Mouse (Mus musculus) C2C12 (cell line): ENCODE measurements around the gene Olfr455. TPM values are rescaled to one million over a fixed set of nuclear protein-coding genes. Genes with fewer than 3 reads are reported as not detected.

Experiments
- H3K27me3 ChIP-seq: one replicate; pipeline ENCODE4 v1.6.1; 2011; ENCODE audit not compliant: control insufficient read depth, insufficient read depth, insufficient read length
- H3K36me3 ChIP-seq: one replicate; pipeline ENCODE4 v1.6.1; 2011; ENCODE audit not compliant: control insufficient read depth, insufficient read depth
- H3K4me3 ChIP-seq: one replicate; pipeline ENCODE4 v1.5.1; 2011; ENCODE audit warnings: mild to moderate bottlenecking, control low read depth; ENCODE audit not compliant: poor library complexity, insufficient read depth, severe bottlenecking
- H3K79me2 ChIP-seq: one replicate; pipeline ENCODE4 v1.6.1; 2011; ENCODE audit not compliant: control insufficient read depth, insufficient read depth
- H3K79me3 ChIP-seq: one replicate; pipeline ENCODE4 v1.6.1; 2011; ENCODE audit warnings: low read depth, control low read depth
- H3ac ChIP-seq: one replicate; pipeline ENCODE3; 2011; ENCODE audit warnings: low read depth; ENCODE audit not compliant: control insufficient read depth, insufficient read length
- CEBPB ChIP-seq: IDR thresholded peaks from one replicate; pipeline ENCODE4 v1.6.1; 2011; ENCODE audit warnings: low read depth, mild to moderate bottlenecking, control low read depth, moderate library complexity
- CTCF ChIP-seq: IDR thresholded peaks from one replicate; pipeline ENCODE4 v1.5.1; 2011; ENCODE audit not compliant: control insufficient read depth, insufficient read depth, insufficient read length
- FOSL1 ChIP-seq: IDR thresholded peaks from one replicate; pipeline ENCODE4 v1.8.0; 2011; ENCODE audit warnings: mild to moderate bottlenecking, low read length; ENCODE audit not compliant: poor library complexity, insufficient read depth, severe bottlenecking
- MAX ChIP-seq: IDR thresholded peaks from one replicate; pipeline ENCODE4 v1.6.1; 2011; ENCODE audit warnings: mild to moderate bottlenecking, control low read depth
- MYOD1 ChIP-seq: IDR thresholded peaks from one replicate; pipeline ENCODE4 v1.6.1; 2011; ENCODE audit warnings: low read depth; ENCODE audit not compliant: control insufficient read depth, insufficient read length
- MYOG ChIP-seq: IDR thresholded peaks from one replicate; pipeline ENCODE4 v1.6.1; 2011; ENCODE audit not compliant: control insufficient read depth, insufficient read length; ENCODE audit errors: extremely low read depth
- USF1 ChIP-seq: IDR thresholded peaks from one replicate; pipeline ENCODE4 v1.6.1; 2011; ENCODE audit warnings: low read depth, mild to moderate bottlenecking, control low read depth, moderate library complexity
- polyA plus RNA-seq: library from polyadenylated mRNA; unstranded; fragments of >200 nt; fragmentation: generic; extraction: Trizol; gene quantifications from one replicate; pipeline ENCODE4 v1.2.1, GENCODE M21; 2012; ENCODE audit warnings: missing spikeins

Gene Olfr455
- polyA plus RNA-seq, 1 experiment, result 0.01 TPM

GRCm38 (mm10) chr6:42539711-42540110 lies 7.7 kb downstream of the Olfr455 start:
- no peak for TF ChIP-seq MAX
- TF ChIP-seq FOSL1, result no peak
- TF ChIP-seq MYOD1, result no peak
- TF ChIP-seq CTCF, result no peak
- no peak for TF ChIP-seq MYOG
- no peak for TF ChIP-seq CEBPB
- no peak for TF ChIP-seq USF1
- Histone ChIP-seq H3ac (no peak overlapping the region), H3K79me3 (no peaks in the 10 kb centered on the region), H3K36me3 (no peaks in the 10 kb centered on the region), H3K27me3 (no peaks in the 10 kb centered on the region), H3K4me3 (no peak overlapping the region), H3K79me2 (no peaks in the 10 kb centered on the region)

- Histone ChIP-seq H3K4me3 (no peak overlapping the region), H3K79me3 (no peaks in the 10 kb centered on the region), H3K36me3 (no peaks in the 10 kb centered on the region), H3K79me2 (no peaks in the 10 kb centered on the region), H3K27me3 (no peaks in the 10 kb centered on the region), H3ac (no peak overlapping the region)
- TF ChIP-seq FOSL1 (no peak), USF1 (no peak), CEBPB (no peak), MYOG (no peak), MAX (no peak), MYOD1 (no peak), CTCF (no peak)
These were observed 33.9 kb downstream of the Olfr455 start for GRCm38 (mm10) chr6:42513461-42513860.

- no peak for TF ChIP-seq MAX
- TF ChIP-seq USF1, result no peak
- TF ChIP-seq CTCF, result no peak
- TF ChIP-seq CEBPB, result no peak
- no peak for TF ChIP-seq MYOG
- TF ChIP-seq MYOD1, result no peak
- no peak for TF ChIP-seq FOSL1
- no peaks in the 10 kb centered on the region for H3K79me2 ChIP-seq
- no peaks in the 10 kb centered on the region for H3K36me3 ChIP-seq
- no peak overlapping the region for H3K4me3 ChIP-seq
- H3K79me3 ChIP-seq, result no peaks in the 10 kb centered on the region
- no peak overlapping the region for H3ac ChIP-seq
- no peaks in the 10 kb centered on the region for H3K27me3 ChIP-seq
These were observed 38.1 kb downstream of the Olfr455 start for GRCm38 (mm10) chr6:42509311-42509710.

- H3K4me3 ChIP-seq, result no peak overlapping the region
- no peaks in the 10 kb centered on the region for H3K36me3 ChIP-seq
- no peak for TF ChIP-seq USF1
- no peak for TF ChIP-seq MYOD1
- no peak for TF ChIP-seq MAX
- TF ChIP-seq FOSL1, result no peak
- no peak for TF ChIP-seq CEBPB
- no peak for TF ChIP-seq CTCF
- no peak for TF ChIP-seq MYOG
- H3ac ChIP-seq, result no peak overlapping the region
- H3K27me3 ChIP-seq, result no peaks in the 10 kb centered on the region
- no peaks in the 10 kb centered on the region for H3K79me2 ChIP-seq
- no peaks in the 10 kb centered on the region for H3K79me3 ChIP-seq
These were observed 43.9 kb downstream of the Olfr455 start for GRCm38 (mm10) chr6:42503478-42503877.

- no peaks in the 10 kb centered on the region for H3K36me3 ChIP-seq
- H3K79me2 ChIP-seq, result no peaks in the 10 kb centered on the region
- H3ac ChIP-seq, result no peak overlapping the region
- no peak overlapping the region for H3K4me3 ChIP-seq
- no peaks in the 10 kb centered on the region for H3K27me3 ChIP-seq
- no peaks in the 10 kb centered on the region for H3K79me3 ChIP-seq
- TF ChIP-seq FOSL1 (no peak), USF1 (no peak), MAX (no peak), CTCF (no peak), CEBPB (no peak), MYOG (no peak), MYOD1 (no peak)
These were observed 57.7 kb downstream of the Olfr455 start for GRCm38 (mm10) chr6:42489731-42490130.

GRCm38 (mm10) chr6:42487114-42487513 lies 60.3 kb downstream of the Olfr455 start, which contains the start of gene Olfr456:
TSS of gene Olfr456 (minus strand) at chr6:42487214.
- H3K4me3 ChIP-seq, result no peak within 1 kb of the TSS
- H3K27me3 ChIP-seq, result no peaks in the 10 kb centered on the region
- no peak within 1 kb of the TSS for H3ac ChIP-seq
- no peaks in the 10 kb centered on the region for H3K36me3 ChIP-seq
- TF ChIP-seq MAX, result no peak
- H3K79me3 ChIP-seq, result no peaks in the 10 kb centered on the region
- H3K79me2 ChIP-seq, result no peaks in the 10 kb centered on the region

Other genes with a start within 250 kb of the Olfr455 start
- gene Fam131b, start 222.9 kb downstream of the Olfr455 start, polyA plus RNA-seq, result 15.6 TPM
- 694 TPM for gene Zyx, start 198.0 kb downstream of the Olfr455 start, polyA plus RNA-seq
- 8.4 TPM for gene Epha1, start 174.3 kb downstream of the Olfr455 start, polyA plus RNA-seq
- not detected for gene Tas2r143, start 147.3 kb downstream of the Olfr455 start, polyA plus RNA-seq
- gene Tas2r135, start 142.2 kb downstream of the Olfr455 start, polyA plus RNA-seq, result not detected
- not detected for gene Tas2r126, start 113.1 kb downstream of the Olfr455 start, polyA plus RNA-seq
- gene Olfr458, start 82.4 kb downstream of the Olfr455 start, polyA plus RNA-seq, result not detected
- gene Olfr457, start 71.3 kb downstream of the Olfr455 start, polyA plus RNA-seq, result not detected
- gene Olfr456, start 60.4 kb downstream of the Olfr455 start, polyA plus RNA-seq, result 0.06 TPM
- not detected for gene Tcaf3, start 50.1 kb upstream of the Olfr455 start, polyA plus RNA-seq
- 4.3 TPM for gene Tcaf2, start 97.7 kb upstream of the Olfr455 start, polyA plus RNA-seq
- 19.3 TPM for gene Tcaf1, start 162.5 kb upstream of the Olfr455 start, polyA plus RNA-seq
- gene Olfr453, start 191.8 kb upstream of the Olfr455 start, polyA plus RNA-seq, result not detected
- not detected for gene Olfr38, start 208.8 kb upstream of the Olfr455 start, polyA plus RNA-seq
- not detected for gene Olfr452, start 237.5 kb upstream of the Olfr455 start, polyA plus RNA-seq